Mouse (Mus musculus) limb, embryonic 10.5 days (tissue): Measurements from ENCODE around the gene Hoxb2. TPM values are rescaled to one million over a fixed set of nuclear protein-coding genes. Genes with fewer than 3 reads are reported as not detected.
A peak's percentile ranks its signal among the peaks of the same experiment; 100 is the strongest.

Experiments used
- DNase-seq: peaks from one replicate; pipeline ENCODE4 v3.0.0-alpha.2; 2017; ENCODE audit warnings: low spot score
- H3K27ac ChIP-seq: fragments of 300-500 bp; sonication (generic); 2 replicates; pipeline ENCODE4 v1.5.1; 2016; ENCODE audit warnings: mild to moderate bottlenecking
- H3K27me3 ChIP-seq: fragments of 300-500 bp; sonication (generic); 2 replicates; pipeline ENCODE4 v1.6.1; 2016; ENCODE audit warnings: low read depth, mild to moderate bottlenecking; ENCODE audit not compliant: poor library complexity, severe bottlenecking
- H3K36me3 ChIP-seq: fragments of 300-500 bp; sonication (generic); 2 replicates; pipeline ENCODE4 v1.6.1; 2016; ENCODE audit warnings: mild to moderate bottlenecking, moderate library complexity
- H3K4me1 ChIP-seq: fragments of 300-500 bp; sonication (generic); 2 replicates; pipeline ENCODE4 v1.6.1; 2016
- H3K4me3 ChIP-seq: fragments of 300-500 bp; sonication (generic); 2 replicates; pipeline ENCODE4 v1.5.1; 2016; ENCODE audit warnings: mild to moderate bottlenecking, moderate library complexity
- H3K9me3 ChIP-seq: fragments of 300-500 bp; sonication (generic); replicated peaks from 2 replicates; pipeline ENCODE4 v1.6.1; 2016; ENCODE audit warnings: mild to moderate bottlenecking
- WGBS: fragments of 180-500 bp; shearing (Covaris S2); methylation state at CpG from one replicate; pipeline ENCODE4 v1.1.7; 2016; 5-methylcytosine and 5-hydroxymethylcytosine counted together
- microRNA counts: library from miRNA; unstranded; fragments of <30 nt; microRNA quantifications from one replicate; lab custom pipeline; 2017
- microRNA-seq: library from miRNA; unstranded; fragments of <30 nt; microRNA quantifications from one replicate; pipeline ENCODE4, GENCODE M21; 2017
- polyA plus RNA-seq: library from polyadenylated mRNA; unstranded; fragments of >200 nt; fragmentation: Nextera tagmentation; extraction: Ambion mirVana; gene quantifications from 2 replicates; pipeline ENCODE4 v1.2.1, GENCODE M21; 2016

The Hoxb2 gene
- polyA plus RNA-seq, 1 experiment from 2014 or later, result 11.3 TPM

GRCm38 (mm10) chr11:96368686-96369085 lies 18.4 kb downstream of the Hoxb2 start:
- Histone ChIP-seq H3K4me1 (peaks cover 57% of the 10 kb centered on the region), H3K27me3 (peaks cover 99% of the 10 kb centered on the region), H3K4me3 (no peak overlapping the region), H3K36me3 (no peaks in the 10 kb centered on the region), H3K27ac (no peak overlapping the region), H3K9me3 (no peaks in the 10 kb centered on the region)
- DNase-seq, result no peak
- WGBS, result 8% methylated on average over 5 of the region's 5 CpGs

- peaks cover 99% of the 10 kb centered on the region for H3K27me3 ChIP-seq
- no peak overlapping the region for H3K4me3 ChIP-seq
- H3K36me3 ChIP-seq, result no peaks in the 10 kb centered on the region
- DNase-seq, result no peak
- H3K4me1 ChIP-seq, result peaks cover 53% of the 10 kb centered on the region
- H3K27ac ChIP-seq, result no peak overlapping the region
- no peaks in the 10 kb centered on the region for H3K9me3 ChIP-seq
- 12% methylated on average over 7 of the region's 7 CpGs for WGBS
These were observed 18.8 kb downstream of the Hoxb2 start for GRCm38 (mm10) chr11:96369140-96369539.

GRCm38 (mm10) chr11:96371726-96372125 lies 21.4 kb downstream of the Hoxb2 start:
- WGBS, result 18% methylated on average over 3 of the region's 3 CpGs
- H3K4me1 ChIP-seq, result peaks cover 33% of the 10 kb centered on the region
- H3K4me3 ChIP-seq, result no peak overlapping the region
- no peaks in the 10 kb centered on the region for H3K36me3 ChIP-seq
- peaks cover 99% of the 10 kb centered on the region for H3K27me3 ChIP-seq
- no peak for DNase-seq
- no peaks in the 10 kb centered on the region for H3K9me3 ChIP-seq
- no peak overlapping the region for H3K27ac ChIP-seq

GRCm38 (mm10) chr11:96372519-96372918 lies 22.2 kb downstream of the Hoxb2 start:
- H3K27me3 ChIP-seq, result peaks cover 98% of the 10 kb centered on the region
- no peaks in the 10 kb centered on the region for H3K36me3 ChIP-seq
- DNase-seq, result no peak
- no peak overlapping the region for H3K4me3 ChIP-seq
- WGBS, result 4% methylated on average over 3 of the region's 3 CpGs
- H3K4me1 ChIP-seq, result peaks cover 29% of the 10 kb centered on the region
- no peak overlapping the region for H3K27ac ChIP-seq
- no peaks in the 10 kb centered on the region for H3K9me3 ChIP-seq

GRCm38 (mm10) chr11:96374810-96375209 lies 24.5 kb downstream of the Hoxb2 start:
- Histone ChIP-seq H3K4me1 (peaks cover 25% of the 10 kb centered on the region), H3K27ac (no peak overlapping the region), H3K36me3 (no peaks in the 10 kb centered on the region), H3K27me3 (peaks cover 92% of the 10 kb centered on the region), H3K4me3 (no peak overlapping the region), H3K9me3 (no peaks in the 10 kb centered on the region)
- DNase-seq, result no peak
- 33% methylated on average over 7 of the region's 7 CpGs for WGBS

GRCm38 (mm10) chr11:96383381-96383780 lies 33.1 kb downstream of the Hoxb2 start:
- WGBS, result 81% methylated on average over 5 of the region's 5 CpGs
- no peak for DNase-seq
- no peaks in the 10 kb centered on the region for H3K4me1 ChIP-seq
- no peaks in the 10 kb centered on the region for H3K9me3 ChIP-seq
- H3K36me3 ChIP-seq, result no peaks in the 10 kb centered on the region
- H3K4me3 ChIP-seq, result no peak overlapping the region
- H3K27me3 ChIP-seq, result peaks cover 51% of the 10 kb centered on the region
- H3K27ac ChIP-seq, result no peak overlapping the region

- no peak overlapping the region for H3K4me3 ChIP-seq
- no peaks in the 10 kb centered on the region for H3K9me3 ChIP-seq
- H3K27me3 ChIP-seq, result peaks cover 35% of the 10 kb centered on the region
- WGBS, result 93% methylated on average over 2 of the region's 2 CpGs
- no peak overlapping the region for H3K27ac ChIP-seq
- DNase-seq, result no peak
- H3K36me3 ChIP-seq, result no peaks in the 10 kb centered on the region
- H3K4me1 ChIP-seq, result peaks cover 10% of the 10 kb centered on the region; the same call in 1 of the 2 replicates
These were observed 37.3 kb downstream of the Hoxb2 start for GRCm38 (mm10) chr11:96387635-96388034.

- Histone ChIP-seq H3K27me3 (peaks cover 83% of the 10 kb centered on the region), H3K36me3 (no peaks in the 10 kb centered on the region), H3K4me1 (peaks cover 20% of the 10 kb centered on the region), H3K4me3 (peak overlapping the region; percentile 22; the same call in 1 of the 2 replicates), H3K27ac (peak overlapping the region; percentile 28; the same call in 1 of the 2 replicates), H3K9me3 (no peaks in the 10 kb centered on the region)
- 8% methylated on average over 15 of the region's 15 CpGs for WGBS
- peak; percentile 63 for DNase-seq
These were observed 46.7 kb downstream of the Hoxb2 start for GRCm38 (mm10) chr11:96396772-96397626.

- DNase-seq, result no peak
- no peak overlapping the region for H3K27ac ChIP-seq
- no peaks in the 10 kb centered on the region for H3K9me3 ChIP-seq
- peaks cover 91% of the 10 kb centered on the region for H3K27me3 ChIP-seq
- WGBS, result 16% methylated on average over 7 of the region's 7 CpGs
- no peaks in the 10 kb centered on the region for H3K36me3 ChIP-seq
- H3K4me1 ChIP-seq, result peaks cover 20% of the 10 kb centered on the region
- H3K4me3 ChIP-seq, result no peak overlapping the region
These were observed 47.5 kb downstream of the Hoxb2 start for GRCm38 (mm10) chr11:96397806-96398335.

- Histone ChIP-seq H3K27ac (no peak overlapping the region), H3K4me3 (no peak overlapping the region), H3K9me3 (no peaks in the 10 kb centered on the region), H3K27me3 (peaks cover 97% of the 10 kb centered on the region), H3K36me3 (no peaks in the 10 kb centered on the region), H3K4me1 (peaks cover 34% of the 10 kb centered on the region)
- DNase-seq, result no peak
- WGBS, result 7% methylated on average over 8 of the region's 8 CpGs
These were observed 49.6 kb downstream of the Hoxb2 start for GRCm38 (mm10) chr11:96399923-96400322.

MicroRNA genes within 50 kb of the gene (microRNA counts, 519-probe panel; counts per million panel counts)
- microRNA mmu-miR-10a (lab: Ali Mortazavi, UCI), result 6,243 counts per million, percentile 94 among the panel's probes with 10 or more counts

Small RNAs within 50 kb of the gene (microRNA-seq; reads per million reads assigned to microRNA genes)
- 44,594 reads per million, percentile 99 among the genes with 10 or more reads in this experiment for gene Mir10a

Other genes starting within 250 kb of the Hoxb2 start
- not detected in 2 replicates for gene Calcoco2, start 238.6 kb upstream of the Hoxb2 start, polyA plus RNA-seq
- gene Ttll6, start 216.7 kb upstream of the Hoxb2 start, polyA plus RNA-seq, result not detected in 2 replicates
- gene Hoxb13, start 156.2 kb upstream of the Hoxb2 start, polyA plus RNA-seq, result not detected in 2 replicates
- gene Hoxb9, start 79.1 kb upstream of the Hoxb2 start, polyA plus RNA-seq, result 3.4 and 3.8 TPM in 2 replicates
- 0.95 and 1.2 TPM in 2 replicates for gene Hoxb8, start 68.6 kb upstream of the Hoxb2 start, polyA plus RNA-seq
- 7.1 and 10.2 TPM in 2 replicates for gene Hoxb7, start 63.9 kb upstream of the Hoxb2 start, polyA plus RNA-seq
- 6.1 and 7.9 TPM in 2 replicates for gene Hoxb6, start 58.0 kb upstream of the Hoxb2 start, polyA plus RNA-seq
- gene Hoxb5, start 47.2 kb upstream of the Hoxb2 start, polyA plus RNA-seq, result 5.5 and 5.9 TPM in 2 replicates
- 0.89 and 1.2 TPM in 2 replicates for gene Hoxb4, start 32.3 kb upstream of the Hoxb2 start, polyA plus RNA-seq
- gene Hoxb3, start 27.2 kb upstream of the Hoxb2 start, polyA plus RNA-seq, result 0.76 and 1.0 TPM in 2 replicates
- gene Hoxb1, start 15.2 kb downstream of the Hoxb2 start, polyA plus RNA-seq, result 0.78 and 0.83 TPM in 2 replicates
- gene Skap1, start 114.1 kb downstream of the Hoxb2 start, polyA plus RNA-seq, result 0.13 TPM in 1 of 2 replicates, not detected in the other